Mouse (Mus musculus) CH12.LX (cell line): Measurements from ENCODE around the gene Pabpn1. TPM values are rescaled to one million over a fixed set of nuclear protein-coding genes. Genes with fewer than 3 reads are reported as not detected.

Experiments
- DNase-seq: peaks from one replicate; pipeline ENCODE4 v3.0.0-alpha.2; 2013; ENCODE audit errors: extremely low read depth
- H3K27ac ChIP-seq: 2 replicates; pipeline ENCODE4 v1.5.1; 2012; ENCODE audit warnings: low read depth, mild to moderate bottlenecking, control low read depth, moderate library complexity; ENCODE audit not compliant: insufficient read depth
- H3K27me3 ChIP-seq: replicated peaks from 2 replicates; pipeline ENCODE3; 2012; ENCODE audit warnings: inconsistent platforms
- H3K36me3 ChIP-seq, 2 experiments: replicated peaks in 1 of 2; 2 replicates each; pipeline versions ENCODE3 to v1.6.1; 2012; ENCODE audit warnings: inconsistent platforms in 1 of 2, low read length in 1 of 2, mild to moderate bottlenecking in 1 of 2, mixed read lengths in 1 of 2, moderate library complexity in 1 of 2; ENCODE audit not compliant: control insufficient read depth in 1 of 2, insufficient read depth in 1 of 2
- H3K4me1 ChIP-seq, 2 experiments: 2 replicates each; pipeline ENCODE4 v1.6.1; 2012; ENCODE audit warnings: inconsistent platforms in 1 of 2, moderate library complexity in 1 of 2; ENCODE audit not compliant: insufficient read depth in 2 of 2, control insufficient read depth in 1 of 2
- H3K4me2 ChIP-seq: 2 replicates; pipeline ENCODE4 v1.6.1; 2012; ENCODE audit warnings: low read depth, mild to moderate bottlenecking, control low read depth; ENCODE audit not compliant: poor library complexity, insufficient read depth, severe bottlenecking
- H3K4me3 ChIP-seq, 3 experiments: fragments of 150-350 bp in 1 of 3; sonication (generic) in 1 of 3; replicated peaks in 1 of 3; 2 replicates each; pipeline versions ENCODE3 to v1.5.1; 2011 to 2012; ENCODE audit warnings: low read depth in 2 of 3, low read length in 2 of 3, mild to moderate bottlenecking in 2 of 3, moderate library complexity in 2 of 3, control low read depth in 1 of 3, improper control_type of control experiment in 1 of 3, inconsistent platforms in 1 of 3, mixed read lengths in 1 of 3; ENCODE audit not compliant: poor library complexity in 1 of 3
- H3K79me2 ChIP-seq: replicated peaks from 2 replicates; pipeline ENCODE4 v1.6.1; 2012; ENCODE audit warnings: mild to moderate bottlenecking, moderate library complexity; ENCODE audit not compliant: control insufficient read depth, poor library complexity, insufficient read depth, severe bottlenecking; ENCODE audit errors: extremely low read depth
- H3K9ac ChIP-seq: 2 replicates; pipeline ENCODE4 v1.6.1; 2012; ENCODE audit warnings: low read depth, mild to moderate bottlenecking, control low read depth, moderate library complexity; ENCODE audit not compliant: insufficient read depth
- H3K9me3 ChIP-seq: replicated peaks from 2 replicates; pipeline ENCODE3; 2012; ENCODE audit warnings: low read length, inconsistent platforms, mixed read lengths
- BHLHE40 ChIP-seq: IDR thresholded peaks from 2 replicates; pipeline ENCODE4 v1.6.1; 2011; ENCODE audit warnings: mild to moderate bottlenecking, low read depth, low read length, improper control_type of control experiment
- CHD2 ChIP-seq: IDR thresholded peaks from 2 replicates; pipeline ENCODE4 v1.6.1; 2011; ENCODE audit warnings: low read length, improper control_type of control experiment
- ETS1 ChIP-seq: conservative IDR thresholded peaks from 2 replicates; pipeline ENCODE4 v1.6.1; 2012; ENCODE audit warnings: low read depth, mild to moderate bottlenecking, inconsistent platforms, low read length, improper control_type of control experiment, moderate library complexity
- GABPA ChIP-seq: IDR thresholded peaks from 2 replicates; pipeline ENCODE4 v1.6.1; 2012; ENCODE audit warnings: low read depth, low read length, improper control_type of control experiment, inconsistent platforms; ENCODE audit not compliant: insufficient replicate concordance
- JUND ChIP-seq: conservative IDR thresholded peaks from 2 replicates; pipeline ENCODE4 v1.6.1; 2011; ENCODE audit warnings: low read depth, low read length, improper control_type of control experiment
- MAFK ChIP-seq: IDR thresholded peaks from 2 replicates; pipeline ENCODE4 v1.6.1; 2011; ENCODE audit warnings: low read length, improper control_type of control experiment; ENCODE audit not compliant: insufficient replicate concordance
- MAX ChIP-seq: IDR thresholded peaks from 2 replicates; pipeline ENCODE4 v1.6.1; 2011; ENCODE audit warnings: low read length, improper control_type of control experiment
- MEF2A ChIP-seq: IDR thresholded peaks from 2 replicates; pipeline ENCODE4 v1.6.1; 2014; ENCODE audit warnings: low read depth, mild to moderate bottlenecking, inconsistent platforms, low read length, improper control_type of control experiment, borderline replicate concordance
- NELFE ChIP-seq: IDR thresholded peaks from 2 replicates; pipeline ENCODE4 v1.6.1; 2011; ENCODE audit warnings: low read depth, low read length, improper control_type of control experiment
- RCOR1 ChIP-seq: conservative IDR thresholded peaks from 2 replicates; pipeline ENCODE4 v1.6.1; 2012; ENCODE audit warnings: low read depth, mild to moderate bottlenecking, inconsistent platforms, low read length, improper control_type of control experiment
- USF1 ChIP-seq: IDR thresholded peaks from 2 replicates; pipeline ENCODE4 v1.6.1; 2014; ENCODE audit warnings: low read depth, mild to moderate bottlenecking, inconsistent platforms, low read length, improper control_type of control experiment
- ZC3H11A ChIP-seq: IDR thresholded peaks from 2 replicates; pipeline ENCODE4 v1.6.1; 2012; ENCODE audit warnings: low read depth, mild to moderate bottlenecking, inconsistent platforms, low read length, improper control_type of control experiment
- ZMIZ1 ChIP-seq: IDR thresholded peaks from 2 replicates; pipeline ENCODE4 v1.6.1; 2012; ENCODE audit warnings: low read depth, mild to moderate bottlenecking, inconsistent platforms, low read length, improper control_type of control experiment
- dilution Hi-C: fragments of 300-500 bp; cut with MboI; formaldehyde crosslinking; loops from 2 replicates; pipeline ENCODE4 v1.14.3; 2020; ENCODE audit warnings: low sequenced_read_pairs; ENCODE audit not compliant: extremely low pct_unique_long_range_greater_than_20kb, extremely low pct_ligation_motif_present
- in situ Hi-C: fragments of 300-500 bp; cut with MboI; formaldehyde crosslinking; loops from 3 replicates; pipeline ENCODE4 v1.14.3; 2019; ENCODE audit warnings: low sequenced_read_pairs, low pct_ligation_motif_present, low pct_unique_long_range_greater_than_20kb, mixed read lengths
- polyA plus RNA-seq: library from polyadenylated mRNA; unstranded; fragments of >175 nt; gene quantifications from 2 replicates; pipeline ENCODE4 v1.2.1, GENCODE M21; 2012; ENCODE audit warnings: low read depth; ENCODE audit not compliant: insufficient read length
- total RNA-seq, 2 experiments: library from RNA; depleted of rRNA; stranded (reverse); fragments of 300-350 nt in 1 of 2; fragments of >200 nt in 1 of 2; gene quantifications; 2 replicates each; pipeline ENCODE4 v1.2.3; 2012 to 2014

The Pabpn1 gene
- total and polyA plus RNA-seq, 3 experiments, result 56.8 to 275 (median 88.0) TPM

DNA sequence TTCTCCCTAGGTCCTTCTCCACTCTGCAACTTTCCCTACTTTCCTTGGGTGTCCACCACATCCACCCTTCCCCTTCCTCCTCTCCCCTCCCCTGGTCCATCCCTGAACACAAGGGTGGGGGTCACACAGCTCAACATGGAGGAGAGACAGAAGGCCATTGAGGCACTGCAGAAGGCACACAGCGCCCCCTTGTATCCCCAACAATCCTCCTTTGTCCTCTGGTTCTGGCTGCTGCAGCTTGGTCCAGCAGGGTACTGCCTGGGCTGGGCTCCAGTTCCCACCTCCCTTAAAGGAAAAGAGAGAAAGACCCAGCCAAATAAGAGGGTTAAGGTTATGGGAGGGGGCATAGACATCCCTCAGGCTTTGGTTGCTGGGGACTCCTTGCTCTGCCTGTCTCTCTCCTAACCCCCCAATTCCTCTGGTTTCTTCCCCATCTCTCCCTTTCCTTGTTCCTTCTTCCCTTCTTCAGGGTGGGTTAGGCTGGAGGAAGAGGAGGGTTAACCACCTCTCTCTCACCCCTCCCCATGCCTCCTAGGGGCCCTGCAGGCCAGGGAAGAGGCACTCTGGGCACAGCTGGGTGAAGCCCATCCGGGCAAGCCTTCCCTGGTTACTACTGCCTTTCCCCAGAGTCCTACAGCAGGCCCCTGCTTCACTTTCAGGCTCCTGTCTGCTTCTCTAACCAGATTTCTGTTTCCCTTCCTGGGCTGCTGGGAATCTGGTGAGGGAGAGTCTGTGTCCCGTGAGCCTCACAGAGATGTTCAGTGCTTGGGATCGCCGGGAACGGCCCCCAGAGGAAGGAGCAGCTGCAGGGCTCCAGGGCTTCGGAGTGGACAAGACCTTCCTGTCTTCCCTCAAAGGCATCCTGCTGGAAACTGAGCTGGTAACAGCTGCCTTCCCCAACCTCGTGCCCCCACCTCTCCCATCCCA lies 43.9 kb downstream of the Pabpn1 start, which contains the start of gene Cmtm5:
Gene Cmtm5, plus strand, starts transcription at position 358 of the 927 bp plus-strand sequence.
- Histone ChIP-seq H3K9ac (no peak within 1 kb of the TSS), H3K27ac (no peak within 1 kb of the TSS), H3K27me3 (peaks cover 65% of the 10 kb centered on the region), H3K4me3 (no peak within 1 kb of the TSS), H3K4me1 (peaks cover 3 to 12% of the 10 kb centered on the region in 2 experiments), H3K36me3 (no peaks in the 10 kb centered on the region), H3K9me3 (no peaks in the 10 kb centered on the region), H3K4me2 (no peak within 1 kb of the TSS), H3K79me2 (no peaks in the 10 kb centered on the region)
- in situ Hi-C loops (loop anchor here (5.0 kb wide), 1 partner anchor 34 kb away; no protein-coding TSS in a partner anchor), dilution Hi-C loops (no loop called here)
- no peak for DNase-seq
- TF ChIP-seq USF1 (no peak), ETS1 (no peak), NELFE (no peak), MAFK (no peak), GABPA (no peak), CHD2 (no peak), RCOR1 (no peak), BHLHE40 (no peak), ZMIZ1 (no peak), JUND (no peak), ZC3H11A (no peak), MEF2A (no peak), MAX (no peak)

DNA sequence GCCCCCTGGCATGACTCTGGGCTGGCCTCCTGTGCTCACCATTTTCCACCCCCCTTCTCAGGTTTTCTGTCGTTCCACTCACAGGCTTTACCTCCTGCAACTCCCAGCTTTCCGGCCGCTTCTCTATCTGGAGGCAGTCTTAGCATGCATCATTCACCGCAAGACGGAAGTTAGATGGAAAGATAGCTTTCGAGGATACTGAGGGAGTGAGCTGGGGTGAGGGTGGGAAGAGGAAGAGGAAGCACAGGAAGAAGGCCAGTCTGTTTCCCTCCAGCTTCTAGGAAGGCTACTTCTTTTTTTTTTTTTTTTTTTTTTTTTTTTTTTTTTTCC lies 44.5 kb downstream of the Pabpn1 start:
- Histone ChIP-seq H3K4me2 (no peak overlapping the region), H3K9me3 (no peaks in the 10 kb centered on the region), H3K79me2 (no peaks in the 10 kb centered on the region), H3K4me1 (peaks cover 3 to 12% of the 10 kb centered on the region in 2 experiments), H3K9ac (no peak overlapping the region), H3K4me3 (no peak overlapping the region), H3K27ac (no peak overlapping the region), H3K36me3 (no peaks in the 10 kb centered on the region), H3K27me3 (peaks cover 66% of the 10 kb centered on the region)
- TF ChIP-seq ZMIZ1, result no peak
- no peak for TF ChIP-seq MAFK
- in situ Hi-C loops, result loop anchor here (5.0 kb wide), 1 partner anchor 34 kb away; no protein-coding TSS in a partner anchor
- dilution Hi-C loops, result no loop called here
- no peak for DNase-seq
